Mouse (Mus musculus) left cerebral cortex, adult 2 months (tissue): ENCODE results near the gene Hes7. TPM values are rescaled to one million over a fixed set of nuclear protein-coding genes. Genes with fewer than 3 reads are reported as not detected.
A peak's percentile ranks its signal among the peaks of the same experiment; 100 is the strongest.

Experiments used
- DNase-seq, 2 experiments: peaks; one replicate each; pipeline ENCODE4 v3.0.0; 2021 to 2022; ENCODE audit warnings: low spot score in 2 of 2, mixed read lengths in 1 of 2; ENCODE audit errors: extremely low spot score in 1 of 2
- H3K27ac ChIP-seq: fragments of 200-600 bp; 2 replicates; pipeline ENCODE4 v1.8.1; 2022
- H3K4me3 ChIP-seq: fragments of 200-600 bp; 2 replicates; pipeline ENCODE4 v1.8.1; 2022
- CTCF ChIP-seq: fragments of 200-600 bp; IDR thresholded peaks from 2 replicates; pipeline ENCODE4 v1.8.1; 2022; ENCODE audit warnings: antibody characterized with exemption, mild to moderate bottlenecking, moderate library complexity
- intact Hi-C: fragments of 180-260 bp; cut with DNase I; formaldehyde crosslinking; loops from one replicate; pipeline ENCODE4 v1.15.1; 2025
- total RNA-seq, 2 experiments: library from RNA; stranded (reverse); gene quantifications; 2 replicates each; pipeline ENCODE4 v1.2.3; 2021

The Hes7 gene
- total RNA-seq, 2 experiments from 2014 or later: 0.57 to 0.82 TPM

DNA sequence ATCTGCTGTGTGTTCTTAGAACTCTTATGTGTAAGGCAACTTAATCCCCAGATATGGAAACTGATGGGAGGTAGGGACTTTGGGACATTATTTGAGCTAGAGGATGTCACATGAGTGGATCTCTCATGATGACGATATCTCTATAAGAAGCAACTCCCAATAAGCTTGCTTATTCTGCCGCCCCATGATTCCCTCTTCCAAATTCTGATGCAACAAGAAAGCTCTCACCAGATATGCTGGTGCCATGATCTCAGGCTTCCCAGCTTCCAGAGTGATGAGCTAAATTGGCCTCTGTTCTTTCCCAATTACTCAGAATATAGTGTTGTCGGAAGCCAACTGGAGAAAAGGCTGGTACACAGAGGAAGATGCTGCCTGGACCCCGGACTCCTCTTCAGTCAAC, 8.3 kb upstream of the Hes7 start:
- intact Hi-C loops: no loop called here
- DNase-seq: peak in 1 of 2 experiments; percentile 13
- Histone ChIP-seq H3K4me3 (peak overlapping the region; percentile 31), H3K27ac (peak overlapping the region; percentile 78)
- TF ChIP-seq CTCF: no peak

DNA sequence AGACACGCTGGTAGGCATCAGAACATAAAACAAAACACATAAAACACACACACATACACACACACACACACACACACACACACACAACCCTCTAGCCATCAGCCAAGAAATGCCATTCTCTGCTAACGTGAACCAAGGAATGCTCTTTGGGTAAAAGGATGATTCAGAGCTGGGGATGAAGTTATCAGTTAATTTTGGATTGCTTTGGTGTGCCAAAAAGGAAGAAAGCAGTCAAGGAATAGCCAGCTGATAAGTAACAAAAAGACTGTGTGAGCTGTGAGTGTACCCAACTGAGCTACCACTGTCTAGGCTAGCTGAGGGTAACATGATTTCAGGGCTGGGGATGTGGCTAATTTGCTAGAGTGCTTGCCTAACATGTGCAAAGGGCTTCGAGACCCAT, 6.2 kb upstream of the Hes7 start:
- TF ChIP-seq CTCF: no peak
- Histone ChIP-seq H3K4me3 (no peak overlapping the region), H3K27ac (no peak overlapping the region)
- intact Hi-C loops: no loop called here
- DNase-seq: no peak

DNA sequence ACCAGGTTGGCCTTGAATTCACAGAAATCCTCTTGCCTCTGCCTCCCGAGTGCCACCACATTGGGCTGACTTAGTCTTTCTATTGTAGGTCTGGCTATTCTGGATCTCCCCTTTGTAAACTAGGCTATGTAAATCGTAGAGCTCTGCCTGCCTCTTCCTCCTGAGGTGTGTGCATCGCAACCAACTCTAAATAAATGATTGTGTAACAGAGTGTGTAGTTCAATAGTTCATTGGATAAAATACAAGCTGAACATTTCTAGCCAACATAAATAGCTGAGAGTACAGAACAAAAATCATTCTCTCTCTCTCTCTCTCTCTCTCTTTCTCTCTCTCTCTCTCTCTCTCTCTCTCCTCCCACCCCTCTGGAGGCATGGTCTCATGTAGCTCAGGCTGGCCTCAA, 5.6 kb upstream of the Hes7 start:
- intact Hi-C loops: no loop called here
- Histone ChIP-seq H3K4me3 (no peak overlapping the region), H3K27ac (no peak overlapping the region)
- no peak for DNase-seq
- no peak for TF ChIP-seq CTCF

DNA sequence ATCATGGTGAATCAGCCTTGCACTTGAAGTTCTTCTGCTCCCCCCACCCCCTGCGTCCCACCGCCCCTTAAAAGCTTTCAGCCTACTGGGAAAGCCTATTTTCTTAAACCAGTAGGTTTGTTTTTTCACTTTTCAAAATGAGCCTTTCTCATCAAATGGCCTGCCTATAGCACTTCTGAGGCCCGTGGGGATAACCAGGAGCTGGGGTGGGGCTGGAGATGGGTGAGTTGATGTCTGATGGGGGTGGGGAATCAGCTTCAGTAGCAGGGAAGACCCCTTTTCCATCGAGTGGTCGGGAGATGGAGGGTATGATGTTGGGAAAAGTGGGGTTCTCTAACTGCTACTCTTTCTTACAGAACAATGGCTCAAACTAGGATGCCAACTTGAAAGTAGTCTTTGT, 3.4 kb upstream of the Hes7 start:
- no peak overlapping the region; the same call in 1 of the 2 replicates for H3K4me3 ChIP-seq
- TF ChIP-seq CTCF: no peak
- H3K27ac ChIP-seq: no peak overlapping the region
- intact Hi-C loops: no loop called here
- no peak for DNase-seq

DNA sequence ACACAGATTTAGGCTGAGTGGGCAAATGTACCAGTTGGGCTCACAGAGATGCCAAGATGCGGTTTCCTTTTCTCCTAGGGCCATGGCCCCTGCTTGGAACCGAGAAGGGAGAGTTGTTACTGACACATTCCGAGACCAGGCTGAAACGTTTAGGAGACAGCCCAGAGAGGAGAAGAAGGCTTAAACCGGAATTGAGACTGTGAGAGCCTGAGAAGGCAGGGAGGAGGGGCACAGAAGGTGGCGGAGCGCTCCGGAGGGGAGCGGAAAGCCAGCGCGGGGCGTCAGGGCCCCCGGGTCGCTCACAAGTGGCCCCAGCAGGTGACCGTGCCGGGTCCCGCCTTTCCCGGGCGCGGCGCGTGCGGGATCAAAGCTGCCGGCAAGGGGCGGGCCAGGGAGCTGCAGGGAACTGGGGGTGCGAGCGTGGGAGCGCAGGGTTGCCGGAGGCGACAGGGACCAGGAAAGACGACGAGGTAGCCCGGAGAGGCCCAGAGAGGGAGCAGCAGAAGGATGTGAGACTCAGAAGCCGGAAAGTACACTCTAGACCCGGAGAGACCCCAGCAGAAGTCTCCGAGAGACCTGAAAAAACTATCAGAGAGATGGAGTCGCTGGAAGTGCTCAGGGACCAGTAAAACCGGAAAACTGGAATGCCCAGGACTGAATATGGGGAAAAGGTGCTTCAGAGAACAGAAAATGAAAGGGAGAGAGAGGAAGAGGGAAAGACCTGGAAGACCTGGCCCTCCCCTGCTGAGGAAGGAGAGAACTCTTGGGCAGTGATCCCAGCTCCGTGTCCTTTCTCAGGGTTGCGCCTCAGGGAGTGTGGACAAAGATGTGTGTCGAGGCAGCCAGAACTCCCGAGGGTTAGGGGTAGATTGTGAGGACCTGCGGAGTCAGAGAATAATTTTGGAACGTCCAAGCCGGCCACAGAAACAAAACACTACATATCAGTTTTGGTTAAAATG, 2.2 kb upstream of the Hes7 start:
- TF ChIP-seq CTCF: no peak
- intact Hi-C loops: loop anchor here (1.0 kb wide), 1 partner anchor 55 kb away; no protein-coding TSS in a partner anchor
- Histone ChIP-seq H3K27ac (peak overlapping the region; percentile 84), H3K4me3 (peak overlapping the region; percentile 76)
- DNase-seq: peak; percentile 53 to 62

DNA sequence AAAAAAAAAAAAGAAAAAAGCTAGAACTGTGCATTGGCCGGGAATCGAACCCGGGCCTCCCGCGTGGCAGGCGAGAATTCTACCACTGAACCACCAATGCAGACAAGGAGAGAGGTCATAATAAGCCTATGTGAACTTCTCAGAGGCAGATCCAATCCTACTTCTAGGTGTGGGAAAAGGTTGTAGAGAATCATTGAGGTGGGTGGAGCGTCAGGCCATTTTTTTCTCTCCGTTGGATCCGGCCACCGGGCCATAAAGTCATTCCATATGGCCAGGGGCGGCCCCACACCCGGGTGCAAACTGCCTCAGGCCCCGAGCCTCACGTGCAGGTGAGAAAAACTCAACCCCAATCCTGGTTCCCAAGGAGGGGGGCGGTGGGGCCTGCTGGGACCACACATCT, 1.4 kb upstream of the Hes7 start:
- TF ChIP-seq CTCF: no peak
- no peak overlapping the region for H3K27ac ChIP-seq
- peak overlapping the region; percentile 76 for H3K4me3 ChIP-seq
- DNase-seq: peak; percentile 85 to 92
- intact Hi-C loops: loop anchor here (1.0 kb wide), 1 partner anchor 55 kb away; no protein-coding TSS in a partner anchor

DNA sequence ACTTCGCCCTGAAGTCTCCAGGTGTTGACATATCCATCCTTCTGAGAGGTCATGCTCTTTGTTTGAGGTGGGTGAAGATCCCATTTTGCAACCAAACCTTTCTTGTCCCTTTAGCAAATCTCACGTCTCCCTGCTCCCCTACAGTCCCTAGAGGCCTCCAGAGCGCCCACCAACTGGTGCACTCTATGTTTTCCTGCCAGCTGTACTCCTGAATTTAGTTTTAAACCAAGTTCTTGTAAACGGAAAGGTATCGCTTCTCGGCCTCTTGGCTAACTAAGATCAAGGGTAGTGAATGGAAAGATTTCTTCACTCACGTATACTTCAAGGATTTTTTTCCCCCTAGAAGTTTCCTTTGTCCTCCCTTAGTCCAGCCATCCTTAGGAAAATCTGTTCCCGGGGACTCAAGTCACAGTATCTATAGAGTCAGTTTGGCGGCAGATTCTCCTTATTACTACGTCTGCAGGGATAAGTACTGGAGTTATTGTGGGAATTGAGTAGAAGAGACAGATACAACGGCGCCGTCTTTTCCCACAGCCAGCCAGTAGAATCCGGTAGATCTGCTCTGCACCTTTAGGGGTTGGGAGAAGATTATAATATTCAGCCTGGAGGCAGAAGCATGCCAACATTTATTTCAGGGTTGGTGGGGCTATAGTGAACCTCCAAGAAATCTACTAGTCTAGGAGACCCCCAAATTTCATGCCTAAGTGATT, 603 bp upstream of the Hes7 start:
- no peak overlapping the region; the same call in 1 of the 2 replicates for H3K4me3 ChIP-seq
- no peak for TF ChIP-seq CTCF
- intact Hi-C loops: no loop called here
- H3K27ac ChIP-seq: no peak overlapping the region
- peak in 1 of 2 experiments; percentile 8 for DNase-seq

DNA sequence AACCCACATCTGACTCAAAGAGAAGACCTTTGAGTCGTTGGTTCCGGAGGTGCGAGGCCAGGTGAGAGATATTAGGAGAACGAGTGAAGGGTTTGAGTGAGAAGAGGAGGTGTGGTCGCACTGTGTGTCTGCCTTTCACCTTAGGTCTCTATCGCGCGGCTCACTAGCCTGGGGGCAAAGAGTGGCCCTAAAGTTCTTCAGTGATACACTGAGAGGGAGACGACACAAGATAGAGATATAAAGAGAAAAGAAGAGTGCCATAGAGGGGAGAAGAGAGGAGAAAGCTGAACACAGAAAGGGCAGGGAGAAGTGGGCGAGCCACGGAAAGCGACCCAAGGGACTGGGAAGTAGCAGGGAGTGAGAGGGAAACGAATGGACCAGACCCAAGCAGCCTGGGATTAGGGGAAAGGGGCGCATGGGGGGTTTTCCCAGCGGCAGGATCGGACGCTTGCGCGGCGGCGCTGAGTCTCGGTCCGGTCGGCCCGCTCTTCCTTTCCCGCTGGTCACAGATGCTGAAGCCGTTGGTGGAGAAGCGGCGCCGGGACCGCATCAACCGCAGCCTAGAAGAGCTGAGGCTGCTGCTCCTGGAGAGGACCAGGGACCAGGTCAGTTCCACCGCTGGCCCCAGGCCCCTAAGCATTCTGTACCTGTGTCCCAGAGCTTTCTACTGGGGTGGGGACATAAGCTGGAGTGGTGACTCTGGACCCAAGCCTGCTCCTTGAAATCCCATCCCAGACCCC, 967 bp downstream of the Hes7 start:
- Histone ChIP-seq H3K27ac (peak overlapping the region; percentile 62; the same call in 1 of the 2 replicates), H3K4me3 (peak overlapping the region; percentile 65)
- TF ChIP-seq CTCF: no peak
- intact Hi-C loops: loop anchor here (1.0 kb wide), 1 partner anchor 54 kb away; no protein-coding TSS in a partner anchor
- peak in 1 of 2 experiments; percentile 37 for DNase-seq

DNA sequence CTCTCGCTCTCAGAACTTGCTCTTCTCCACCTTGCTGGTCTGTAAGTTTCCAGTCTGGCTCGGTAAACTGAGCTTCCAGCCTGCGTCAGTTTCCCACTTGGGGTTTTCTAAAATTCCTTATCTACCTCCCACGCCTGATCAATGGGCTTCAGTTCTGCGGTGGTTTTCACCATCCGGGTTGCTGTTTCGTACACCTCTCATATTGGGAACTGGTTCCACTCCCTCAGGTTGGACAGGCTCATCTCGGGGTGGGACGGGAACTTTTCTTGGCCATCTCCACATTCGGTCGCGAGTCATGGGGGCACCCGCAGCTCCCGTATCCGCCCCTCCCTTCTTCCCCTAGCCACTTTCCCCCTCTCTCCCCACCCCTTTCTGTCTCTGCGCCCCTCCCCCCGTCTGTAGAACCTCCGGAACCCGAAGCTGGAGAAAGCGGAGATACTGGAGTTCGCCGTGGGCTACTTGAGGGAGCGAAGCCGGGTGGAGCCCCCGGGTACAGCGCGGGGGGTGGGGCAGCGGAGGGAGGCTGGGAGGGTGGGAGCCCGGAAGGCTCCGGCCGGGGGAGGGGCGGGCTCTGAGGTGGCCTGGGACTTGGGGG, 1.6 kb downstream of the Hes7 start:
- intact Hi-C loops: loop anchor here (1.0 kb wide), 1 partner anchor 55 kb away; no protein-coding TSS in a partner anchor
- no peak for TF ChIP-seq CTCF
- peak overlapping the region; percentile 65 for H3K4me3 ChIP-seq
- DNase-seq: no peak
- H3K27ac ChIP-seq: peak overlapping the region; percentile 62

DNA sequence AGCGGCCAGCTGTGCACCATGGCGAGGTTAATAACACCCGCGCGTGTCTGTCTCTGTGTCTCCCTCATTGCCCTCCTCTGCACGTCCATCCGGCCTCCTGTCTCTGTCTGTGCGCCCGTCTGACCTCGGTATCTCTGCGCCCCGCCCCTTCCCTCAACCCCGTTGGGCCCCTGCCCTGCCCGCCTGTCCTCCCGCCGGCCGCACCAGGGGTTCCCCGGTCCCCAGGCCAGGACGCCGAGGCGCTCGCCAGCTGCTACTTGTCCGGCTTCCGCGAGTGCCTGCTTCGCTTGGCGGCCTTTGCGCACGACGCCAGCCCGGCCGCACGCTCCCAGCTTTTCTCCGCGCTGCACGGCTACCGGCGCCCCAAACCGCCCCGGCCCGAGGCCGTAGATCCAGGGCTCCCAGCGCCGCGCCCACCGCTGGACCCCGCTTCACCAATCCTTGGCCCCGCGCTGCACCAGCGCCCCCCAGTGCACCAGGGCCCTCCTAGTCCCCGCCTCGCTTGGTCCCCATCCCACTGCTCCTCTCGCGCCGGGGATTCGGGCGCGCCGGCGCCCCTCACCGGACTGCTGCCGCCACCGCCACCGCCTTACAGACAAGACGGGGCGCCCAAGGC, 2.2 kb downstream of the Hes7 start, which contains the start of gene 9130213A22Rik:
9130213A22Rik (minus strand) TSS at position 254 of the 616 bp plus-strand sequence.
- peak; percentile 86 to 87 for DNase-seq
- peak; percentile 66 for TF ChIP-seq CTCF
- Histone ChIP-seq H3K4me3 (peak within 1 kb of the TSS; percentile 65), H3K27ac (peak within 1 kb of the TSS; percentile 62)
- intact Hi-C loops: no loop called here
